Mouse (Mus musculus) ES-E14 (cell line): ENCODE measurements around the gene Primpol.

ENCODE experiments used
- HCFC1 ChIP-seq: IDR thresholded peaks from 2 replicates; pipeline ENCODE4 v1.6.1; 2012; ENCODE audit warnings: low read length, inconsistent platforms, borderline replicate concordance; ENCODE audit not compliant: insufficient read depth
- ZNF384 ChIP-seq: IDR thresholded peaks from 2 replicates; pipeline ENCODE4 v1.6.1; 2012; ENCODE audit warnings: low read depth, low read length, inconsistent platforms

GRCm38 (mm10) chr8:46573964-46574363, 43.0 kb downstream of the Primpol start:
- TF ChIP-seq HCFC1, result no peak
- TF ChIP-seq ZNF384, result no peak
